Mouse (Mus musculus) lung, adult 2 months (tissue): Measurements from ENCODE around the gene Pnpo.
A peak's percentile ranks its signal among the peaks of the same experiment; 100 is the strongest.

ENCODE experiments used
- CTCF ChIP-seq: fragments of 200-500 bp; IDR thresholded peaks from 2 replicates; pipeline ENCODE4 v1.5.1; 2011; ENCODE audit warnings: mild to moderate bottlenecking, low read length, control low read depth; ENCODE audit not compliant: insufficient read depth
- POLR2A ChIP-seq: fragments of 200-500 bp; IDR thresholded peaks from 2 replicates; pipeline ENCODE4 v1.6.1; 2011; ENCODE audit warnings: low read depth, mild to moderate bottlenecking, control low read depth, low read length, borderline replicate concordance; ENCODE audit errors: extremely low read depth

- TF ChIP-seq CTCF: no peak
- peak; percentile 32; the same call in 1 of the 2 replicates for TF ChIP-seq POLR2A
Measured at GRCm38 (mm10) chr11:96943746-96944304, at the start of gene Pnpo.
